Mouse (Mus musculus): Measurements from ENCODE around the gene Map3k21.
A peak's percentile ranks its signal among the peaks of the same experiment; 100 is the strongest.

The Map3k21 gene

GRCm38 (mm10) chr8:125910365-125911228, at the start of gene Map3k21:
Gene Map3k21, plus strand, starts transcription at chr8:125910450.
- peak; percentile 53 for DNase-seq

- DNase-seq, result no peak
Measured at GRCm38 (mm10) chr8:125866125-125866524, 44.1 kb upstream of the Map3k21 start.

- DNase-seq, result no peak
Measured at GRCm38 (mm10) chr8:125868552-125868951, 41.7 kb upstream of the Map3k21 start.

GRCm38 (mm10) chr8:125869739-125870138, 40.5 kb upstream of the Map3k21 start:
- DNase-seq, result no peak

GRCm38 (mm10) chr8:125870179-125870702, 40.0 kb upstream of the Map3k21 start:
- DNase-seq, result no peak

GRCm38 (mm10) chr8:125870821-125871321, 39.4 kb upstream of the Map3k21 start:
- peak; percentile 84 for DNase-seq

GRCm38 (mm10) chr8:125872501-125873249, 37.6 kb upstream of the Map3k21 start:
- DNase-seq, result no peak

- peak; percentile 58 for DNase-seq
Measured at GRCm38 (mm10) chr8:125873250-125873534, 37.1 kb upstream of the Map3k21 start.

- no peak for DNase-seq
Measured at GRCm38 (mm10) chr8:125880447-125880846, 29.8 kb upstream of the Map3k21 start.

GRCm38 (mm10) chr8:125887549-125887948, 22.7 kb upstream of the Map3k21 start:
- DNase-seq, result no peak

- DNase-seq, result no peak
Measured at GRCm38 (mm10) chr8:125889920-125890319, 20.3 kb upstream of the Map3k21 start.

GRCm38 (mm10) chr8:125897388-125897787, 12.9 kb upstream of the Map3k21 start:
- DNase-seq, result no peak

- peak; percentile 22 for DNase-seq
Measured at GRCm38 (mm10) chr8:125897868-125898788, 12.1 kb upstream of the Map3k21 start, which contains the start of gene Pcnx2. Gene Pcnx2, minus strand, starts transcription at chr8:125898317.

GRCm38 (mm10) chr8:125898899-125899298, 11.4 kb upstream of the Map3k21 start:
- DNase-seq, result peak; percentile 78

- DNase-seq, result no peak
Measured at GRCm38 (mm10) chr8:125901167-125901566, 9.1 kb upstream of the Map3k21 start.

GRCm38 (mm10) chr8:125902521-125902920, 7.7 kb upstream of the Map3k21 start:
- no peak for DNase-seq

GRCm38 (mm10) chr8:125905341-125905740, 4.9 kb upstream of the Map3k21 start:
- DNase-seq, result no peak

GRCm38 (mm10) chr8:125907311-125907710, 2.9 kb upstream of the Map3k21 start:
- DNase-seq, result no peak

GRCm38 (mm10) chr8:125909661-125910364, 437 bp upstream of the Map3k21 start:
- DNase-seq, result peak; percentile 89

GRCm38 (mm10) chr8:125911229-125911580, 955 bp downstream of the Map3k21 start:
- peak; percentile 43 for DNase-seq

GRCm38 (mm10) chr8:125913206-125913605, 3.0 kb downstream of the Map3k21 start:
- DNase-seq, result no peak

- peak; percentile 32 for DNase-seq
Measured at GRCm38 (mm10) chr8:125914386-125914785, 4.1 kb downstream of the Map3k21 start.

Data from kidney, postnatal 10 days (tissue).